Comparison of ENCODE assay signal across 8 mouse cellular contexts in genomic region chr2:145901861-145902260, GRCm38 (mm10). TPM values are rescaled to one million over a fixed set of nuclear protein-coding genes. Genes with fewer than 3 reads are reported as not detected.
DNase-seq lines count a peak whose midpoint lies in the region; ATAC-seq lines count a peak whose summit lies in the region.

Naa20 (plus strand) TSS chr2:145902099.

- peak within 1 kb of the TSS; percentile 66 for H3K4me2 ChIP-seq in kidney, embryonic 15.5 days
- H3K4me2 ChIP-seq in intestine, embryonic 16.5 days (ENCODE audit: low read depth, low read length) = peak within 1 kb of the TSS; percentile 35

- peak within 1 kb of the TSS; percentile 92; the same call in 1 of the 2 replicates for H3K9ac ChIP-seq in kidney, embryonic 15.5 days
- no peak within 1 kb of the TSS for H3K9ac ChIP-seq in intestine, embryonic 16.5 days (ENCODE audit: low read depth, low read length)

- ATAC-seq in kidney, embryonic 15.5 days (replicated peaks; ENCODE audit: low FRiP score) = no peak
- ATAC-seq in intestine, embryonic 16.5 days = no peak
- ATAC-seq in erythroid progenitor cell, adult 5-6 weeks (replicated peaks; ENCODE audit: low FRiP score, poor library complexity, severe bottlenecking) = no peak

- peak within 1 kb of the TSS; percentile 99 for H3K4me3 ChIP-seq in kidney, embryonic 15.5 days (replicated peaks)
- peak within 1 kb of the TSS; percentile 95 for H3K4me3 ChIP-seq in intestine, embryonic 16.5 days (ENCODE audit: low read length)
- peak within 1 kb of the TSS; percentile 69 for H3K4me3 ChIP-seq in midbrain, embryonic 10.5 days

- peak within 1 kb of the TSS; percentile 97; the same call in 1 of the 2 replicates for H3K27ac ChIP-seq in kidney, embryonic 15.5 days
- no peak within 1 kb of the TSS for H3K27ac ChIP-seq in intestine, embryonic 16.5 days (ENCODE audit: low read length)
- peak within 1 kb of the TSS; percentile 92 for H3K27ac ChIP-seq in midbrain, embryonic 10.5 days (replicated peaks)

- H3K9me3 ChIP-seq in kidney, embryonic 15.5 days (replicated peaks) = no peaks in the 10 kb centered on the region
- no peaks in the 10 kb centered on the region for H3K9me3 ChIP-seq in intestine, embryonic 16.5 days (ENCODE audit: control insufficient read depth, low read length)
- no peaks in the 10 kb centered on the region for H3K9me3 ChIP-seq in midbrain, embryonic 10.5 days (replicated peaks)

- DNase-seq in kidney, postnatal 4 days = no peak
- no peak for DNase-seq in adrenal gland, postnatal 25 days
- DNase-seq in gastrocnemius, postnatal 4 days (ENCODE audit: low spot score in 2 of 2) = no peak
- no peak for DNase-seq in midbrain, embryonic 10.5 days (ENCODE audit: low spot score)
- no peak for DNase-seq in urinary bladder, postnatal 14 days (ENCODE audit: low spot score)

- H3K27me3 ChIP-seq in kidney, embryonic 15.5 days = no peaks in the 10 kb centered on the region
- no peaks in the 10 kb centered on the region for H3K27me3 ChIP-seq in intestine, embryonic 16.5 days (replicated peaks; ENCODE audit: control insufficient read depth, insufficient read depth, low read length)
- H3K27me3 ChIP-seq in midbrain, embryonic 10.5 days (ENCODE audit: low read depth, poor library complexity, severe bottlenecking) = no peaks in the 10 kb centered on the region

- 89% methylated on average over 6 of the region's 6 CpGs for WGBS in kidney, embryonic 15.5 days
- 85% methylated on average over 6 of the region's 6 CpGs for WGBS in intestine, embryonic 16.5 days
- 84% methylated on average over 6 of the region's 6 CpGs for WGBS in midbrain, embryonic 10.5 days

- peaks cover 8% of the 10 kb centered on the region for H3K36me3 ChIP-seq in kidney, embryonic 15.5 days
- no peaks in the 10 kb centered on the region for H3K36me3 ChIP-seq in intestine, embryonic 16.5 days (ENCODE audit: control insufficient read depth, insufficient read depth, low read length)
- H3K36me3 ChIP-seq in midbrain, embryonic 10.5 days = peaks cover 16% of the 10 kb centered on the region

- H3K4me1 ChIP-seq in kidney, embryonic 15.5 days = peaks cover 19% of the 10 kb centered on the region
- peaks cover 15% of the 10 kb centered on the region for H3K4me1 ChIP-seq in intestine, embryonic 16.5 days (ENCODE audit: control insufficient read depth, insufficient read depth, low read length)
- H3K4me1 ChIP-seq in midbrain, embryonic 10.5 days = peaks cover 24% of the 10 kb centered on the region

RNA-seq across cellular contexts. Expression of gene Naa20, which starts in this region (rescaled TPM):
- 163 and 184 TPM in 2 replicates for polyA plus RNA-seq in kidney, embryonic 15.5 days (2015; fragmentation: Nextera tagmentation; extraction: Ambion mirVana)
- total RNA-seq in adrenal gland, postnatal 25 days (2021) = 48.6 and 57.5 TPM in 2 replicates
- 10 to 100 TPM; 65.0 to 72.0 TPM for total RNA-seq in gastrocnemius, postnatal 4 days (2021)
- 137 TPM in 2 replicates for polyA plus RNA-seq in intestine, embryonic 16.5 days (2015; fragmentation: Nextera tagmentation; extraction: Ambion mirVana)
- polyA plus RNA-seq in midbrain, embryonic 10.5 days (2016; fragmentation: Nextera tagmentation; extraction: Ambion mirVana) = 150 and 151 TPM in 2 replicates
- 8.3 and 9.6 TPM in 2 replicates for total RNA-seq in erythroid progenitor cell, adult 5-6 weeks (2015; ENCODE audit: low replicate concordance)
- 18.1 and 19.7 TPM in 2 replicates for total RNA-seq in erythroid progenitor cell, adult 5-6 weeks (2017; ENCODE audit: low replicate concordance)
